Comparison of ENCODE assay signal across 21 mouse cellular contexts in the genomic region with DNA sequence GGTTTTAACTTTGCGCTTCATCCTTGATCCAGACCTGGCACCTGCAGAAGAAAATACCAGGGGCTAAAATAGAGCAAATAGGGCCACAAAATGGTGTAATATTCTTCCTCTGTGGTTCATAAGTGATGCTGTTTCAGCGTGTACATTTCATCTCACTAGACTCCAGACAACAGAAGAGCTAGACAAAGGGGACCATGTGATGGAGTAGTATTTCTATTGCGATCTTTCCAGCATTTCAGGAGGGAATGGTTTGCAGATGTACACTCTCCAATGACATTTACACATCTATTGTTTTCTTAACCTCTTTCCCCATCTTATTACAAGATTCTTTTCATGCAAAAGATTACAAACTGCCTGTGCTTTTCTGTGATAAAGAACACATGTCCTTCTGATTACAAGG.
"Had no signal": no experiment of that assay in that cellular context is flagged by ENCODE, and none has a peak within 500 bp of the region (broad histone marks: within the 10 kb centered on the region; RNA-seq: fewer than 3 reads in every experiment).

No protein-coding gene starts in this region.

- H3K4me3 ChIP-seq: intestine, embryonic 15.5 days; limb, embryonic 12.5 days; limb, embryonic 15.5 days; midbrain, embryonic 12.5 days; midbrain, embryonic 15.5 days; neural tube, embryonic 12.5 days; neural tube, embryonic 15.5 days had no signal

- H3K9ac ChIP-seq: intestine, embryonic 15.5 days; limb, embryonic 12.5 days; limb, embryonic 15.5 days; liver, embryonic 14.5 days; liver, postnatal 0 days; lung, embryonic 14.5 days; midbrain, embryonic 12.5 days; midbrain, embryonic 15.5 days; neural tube, embryonic 12.5 days; neural tube, embryonic 15.5 days had no signal

- H3K4me1 ChIP-seq: intestine, embryonic 15.5 days; limb, embryonic 12.5 days; limb, embryonic 15.5 days; midbrain, embryonic 12.5 days; midbrain, embryonic 15.5 days; neural tube, embryonic 12.5 days; neural tube, embryonic 15.5 days had no signal

- H3K36me3 ChIP-seq: intestine, embryonic 15.5 days; limb, embryonic 12.5 days; limb, embryonic 15.5 days; midbrain, embryonic 12.5 days; midbrain, embryonic 15.5 days; neural tube, embryonic 12.5 days; neural tube, embryonic 15.5 days had no signal

- H3K27me3 ChIP-seq: intestine, embryonic 15.5 days; limb, embryonic 12.5 days; limb, embryonic 15.5 days; midbrain, embryonic 12.5 days; midbrain, embryonic 15.5 days; neural tube, embryonic 12.5 days; neural tube, embryonic 15.5 days had no signal

- H3K9me3 ChIP-seq: intestine, embryonic 15.5 days; limb, embryonic 12.5 days; limb, embryonic 15.5 days; midbrain, embryonic 12.5 days; midbrain, embryonic 15.5 days; neural tube, embryonic 12.5 days; neural tube, embryonic 15.5 days had no signal

- ATAC-seq: intestine, embryonic 15.5 days; liver, postnatal 0 days; lung, postnatal 0 days; midbrain, embryonic 15.5 days had no signal

- H3K4me2 ChIP-seq: intestine, embryonic 15.5 days; limb, embryonic 12.5 days; limb, embryonic 15.5 days; liver, embryonic 11.5 days; lung, embryonic 14.5 days; midbrain, embryonic 12.5 days; midbrain, embryonic 15.5 days; neural tube, embryonic 12.5 days; neural tube, embryonic 15.5 days had no signal

- DNase-seq: kidney, postnatal 4 days; left cerebral cortex, postnatal 4 days; liver, postnatal 0 days; lung, embryonic 14.5 days; right cerebral cortex, adult 18-20 months; right cerebral cortex, postnatal 14 days; right cerebral cortex, postnatal 4 days; thymus, adult 18-20 months; thymus, postnatal 4 days had no signal

- H3K27ac ChIP-seq: intestine, embryonic 15.5 days; kidney, postnatal 0 days; limb, embryonic 12.5 days; limb, embryonic 15.5 days; liver, embryonic 14.5 days; macrophage; midbrain, embryonic 12.5 days; midbrain, embryonic 15.5 days; neural tube, embryonic 12.5 days; neural tube, embryonic 15.5 days had no signal
